Mouse (Mus musculus) heart, adult 2 months (tissue): ENCODE data around the gene Lypd6b. TPM values are rescaled to one million over a fixed set of nuclear protein-coding genes. Genes with fewer than 3 reads are reported as not detected.

ENCODE experiments used
- DNase-seq, 2 experiments: peaks; one replicate each; pipeline ENCODE4 v3.0.0; 2021
- H3K27ac ChIP-seq: fragments of 200-600 bp; 2 replicates; pipeline ENCODE4 v1.8.1; 2022
- H3K27me3 ChIP-seq: fragments of 200-500 bp; 2 replicates; pipeline ENCODE4 v1.6.1; 2012; ENCODE audit warnings: mild to moderate bottlenecking, low read length, inconsistent platforms, mixed read lengths; ENCODE audit not compliant: control insufficient read depth, insufficient read depth
- H3K36me3 ChIP-seq: fragments of 200-500 bp; 2 replicates; pipeline ENCODE4 v1.6.1; 2012; ENCODE audit warnings: low read length, inconsistent platforms; ENCODE audit not compliant: control insufficient read depth, insufficient read depth
- H3K4me1 ChIP-seq: fragments of 200-500 bp; 2 replicates; pipeline ENCODE4 v1.6.1; 2011; ENCODE audit warnings: low read length; ENCODE audit not compliant: control insufficient read depth, insufficient read depth
- H3K4me3 ChIP-seq: fragments of 200-600 bp; 2 replicates; pipeline ENCODE4 v1.8.1; 2022
- H3K79me2 ChIP-seq: fragments of 200-500 bp; replicated peaks from 2 replicates; pipeline ENCODE4 v1.6.1; 2012; ENCODE audit warnings: mild to moderate bottlenecking, inconsistent platforms, low read length, moderate library complexity, mixed read lengths; ENCODE audit not compliant: control insufficient read depth, insufficient read depth
- H3K9ac ChIP-seq: fragments of 200-500 bp; 2 replicates; pipeline ENCODE4 v1.6.1; 2012; ENCODE audit warnings: low read depth, mild to moderate bottlenecking, control low read depth, inconsistent platforms, low read length, mixed read lengths
- CTCF ChIP-seq: fragments of 200-600 bp; IDR thresholded peaks from 2 replicates; pipeline ENCODE4 v1.8.1; 2022; ENCODE audit warnings: antibody characterized with exemption, mild to moderate bottlenecking, moderate library complexity
- EP300 ChIP-seq: fragments of 200-500 bp; IDR thresholded peaks from 2 replicates; pipeline ENCODE4 v1.6.1; 2011; ENCODE audit warnings: low read depth, low read length, control low read depth; ENCODE audit not compliant: insufficient read depth
- POLR2A ChIP-seq: fragments of 200-500 bp; IDR thresholded peaks from 2 replicates; pipeline ENCODE4 v1.6.1; 2011; ENCODE audit warnings: mild to moderate bottlenecking, low read depth, low read length, control low read depth; ENCODE audit not compliant: insufficient read depth
- WGBS: fragments of 180-500 bp; shearing (Covaris S2); methylation state at CpG from one replicate; pipeline ENCODE4 v1.1.7; 2018; 5-methylcytosine and 5-hydroxymethylcytosine counted together
- intact Hi-C: fragments of 180-260 bp; cut with DNase I; formaldehyde crosslinking; loops from one replicate; pipeline ENCODE4 v1.15.1; 2025
- polyA plus RNA-seq: library from polyadenylated mRNA; depleted of rRNA; stranded (reverse); fragments of >200 nt; gene quantifications from 2 replicates; pipeline ENCODE4 v1.2.3, GENCODE M21; 2012
- total RNA-seq, 2 experiments: library from RNA; stranded (reverse); gene quantifications; 2 replicates each; pipeline ENCODE4 v1.2.3; 2021

The Lypd6b gene
- total and polyA plus RNA-seq, 3 experiments: 0.10 to 0.25 TPM; not detected in 1

DNA sequence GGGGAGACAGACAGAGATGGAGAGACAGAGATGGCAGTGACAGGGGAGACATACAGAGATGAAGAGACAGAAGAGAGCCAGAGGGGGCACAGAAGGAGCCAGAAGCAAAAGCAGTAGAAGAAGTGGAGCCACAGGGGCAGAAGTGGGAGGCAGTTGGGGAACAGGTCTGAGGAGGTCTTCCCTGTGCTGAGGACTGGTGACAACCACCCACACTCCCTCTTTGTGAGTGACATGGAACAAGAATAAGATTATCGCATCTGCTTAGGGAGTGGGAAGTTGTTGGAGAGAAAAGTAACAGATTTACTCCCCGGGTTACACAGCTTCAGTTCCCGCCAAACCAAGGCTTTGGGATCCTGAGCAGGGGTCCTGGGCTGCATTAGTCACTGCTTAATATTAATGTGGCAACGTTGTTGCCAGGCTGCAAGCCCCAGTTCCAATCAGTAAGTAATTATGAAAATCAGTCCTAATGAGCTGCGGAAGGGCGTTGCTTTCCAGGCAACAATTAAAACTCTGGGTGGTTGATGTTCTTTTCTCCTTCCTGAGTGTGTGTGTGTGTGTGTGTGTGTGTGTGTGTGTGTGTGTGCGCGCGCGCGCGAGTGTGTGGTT, 50.1 kb downstream of the Lypd6b start:
- no peak overlapping the region for H3K9ac ChIP-seq
- H3K36me3 ChIP-seq: no peaks in the 10 kb centered on the region
- intact Hi-C loops: no loop called here
- H3K79me2 ChIP-seq: no peaks in the 10 kb centered on the region
- no peak overlapping the region for H3K27ac ChIP-seq
- no peaks in the 10 kb centered on the region for H3K4me1 ChIP-seq
- DNase-seq: no peak
- TF ChIP-seq POLR2A (no peak), EP300 (no peak), CTCF (no peak)
- no peak overlapping the region for H3K4me3 ChIP-seq
- 66% methylated on average over 10 of the region's 12 CpGs for WGBS
- H3K27me3 ChIP-seq: no peaks in the 10 kb centered on the region

DNA sequence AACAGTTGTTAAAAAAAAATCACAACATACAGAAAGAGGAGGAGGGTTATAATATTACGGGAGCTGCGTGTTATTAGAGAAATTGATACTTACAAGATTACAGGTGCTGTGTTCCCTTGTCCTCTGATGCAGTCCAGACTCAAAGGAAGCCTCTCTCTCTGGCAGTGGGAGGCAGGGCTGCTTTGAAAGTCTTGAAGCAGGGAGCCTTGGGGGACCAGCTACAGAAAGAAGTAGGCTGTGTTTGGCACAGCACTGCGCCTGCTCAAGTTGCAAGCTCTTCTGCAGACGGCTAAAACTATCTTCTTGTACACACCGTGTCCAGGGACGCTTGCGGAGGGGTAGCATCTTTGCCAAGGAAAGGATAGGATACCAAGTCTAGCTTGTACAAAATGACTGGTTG, 51.1 kb downstream of the Lypd6b start:
- no peaks in the 10 kb centered on the region for H3K27me3 ChIP-seq
- H3K4me3 ChIP-seq: no peak overlapping the region
- H3K79me2 ChIP-seq: no peaks in the 10 kb centered on the region
- TF ChIP-seq CTCF (no peak), EP300 (no peak), POLR2A (no peak)
- intact Hi-C loops: no loop called here
- no peak for DNase-seq
- H3K9ac ChIP-seq: no peak overlapping the region
- 77% methylated on average over 7 of the region's 7 CpGs for WGBS
- H3K4me1 ChIP-seq: no peaks in the 10 kb centered on the region
- no peak overlapping the region for H3K27ac ChIP-seq
- no peaks in the 10 kb centered on the region for H3K36me3 ChIP-seq

DNA sequence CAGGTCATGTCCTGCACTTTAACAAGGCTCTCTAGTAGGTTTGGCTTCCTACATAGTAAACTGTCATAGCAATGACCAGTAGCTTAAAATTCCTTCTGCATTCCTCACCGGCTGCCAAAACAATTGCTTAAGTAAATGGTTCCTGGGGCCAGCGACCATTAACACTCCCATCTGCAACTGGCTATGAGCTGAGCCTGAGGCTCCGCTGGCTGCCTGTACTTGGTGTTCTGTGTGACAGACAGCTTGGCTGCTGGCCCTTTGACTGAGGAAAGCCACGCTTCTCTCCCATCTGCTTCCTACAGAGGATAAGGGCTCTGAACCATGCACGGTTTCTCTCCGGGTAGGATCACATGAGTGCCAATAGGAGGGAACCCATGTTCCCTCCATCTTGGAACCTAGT, 53.1 kb downstream of the Lypd6b start:
- peak; percentile 36 to 65 for DNase-seq
- H3K27ac ChIP-seq: no peak overlapping the region
- H3K79me2 ChIP-seq: no peaks in the 10 kb centered on the region
- 25% methylated on average over 6 of the region's 6 CpGs for WGBS
- H3K36me3 ChIP-seq: no peaks in the 10 kb centered on the region
- TF ChIP-seq CTCF (no peak), POLR2A (no peak), EP300 (no peak)
- H3K4me3 ChIP-seq: no peak overlapping the region
- H3K27me3 ChIP-seq: no peaks in the 10 kb centered on the region
- H3K9ac ChIP-seq: no peak overlapping the region
- intact Hi-C loops: no loop called here
- no peaks in the 10 kb centered on the region for H3K4me1 ChIP-seq

DNA sequence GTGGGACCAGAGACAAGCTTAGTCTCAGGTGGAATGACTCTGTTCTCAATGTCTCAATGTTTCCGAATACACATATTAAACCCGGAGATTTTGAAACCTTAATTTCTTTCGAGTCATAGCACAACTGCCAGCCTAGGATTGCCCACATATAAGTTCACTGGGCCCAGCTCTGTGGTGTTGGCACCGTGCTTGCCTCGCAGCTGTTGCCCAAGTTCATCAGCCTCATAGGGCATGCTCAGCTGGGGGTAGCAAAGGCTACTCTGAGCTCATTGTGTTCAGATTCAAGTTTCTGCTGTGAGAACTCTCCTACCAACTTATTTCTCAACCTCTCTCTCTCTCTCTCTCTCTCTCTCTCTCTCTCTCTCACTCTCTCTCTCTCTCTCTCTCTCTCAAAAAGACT, 53.6 kb downstream of the Lypd6b start:
- Histone ChIP-seq H3K9ac (no peak overlapping the region), H3K79me2 (no peaks in the 10 kb centered on the region), H3K4me3 (no peak overlapping the region), H3K36me3 (no peaks in the 10 kb centered on the region), H3K27me3 (no peaks in the 10 kb centered on the region), H3K4me1 (no peaks in the 10 kb centered on the region), H3K27ac (no peak overlapping the region)
- TF ChIP-seq CTCF: no peak
- no peak for TF ChIP-seq POLR2A
- no peak for TF ChIP-seq EP300
- intact Hi-C loops: no loop called here
- DNase-seq: no peak
- WGBS: 87% methylated on average over 5 of the region's 5 CpGs

DNA sequence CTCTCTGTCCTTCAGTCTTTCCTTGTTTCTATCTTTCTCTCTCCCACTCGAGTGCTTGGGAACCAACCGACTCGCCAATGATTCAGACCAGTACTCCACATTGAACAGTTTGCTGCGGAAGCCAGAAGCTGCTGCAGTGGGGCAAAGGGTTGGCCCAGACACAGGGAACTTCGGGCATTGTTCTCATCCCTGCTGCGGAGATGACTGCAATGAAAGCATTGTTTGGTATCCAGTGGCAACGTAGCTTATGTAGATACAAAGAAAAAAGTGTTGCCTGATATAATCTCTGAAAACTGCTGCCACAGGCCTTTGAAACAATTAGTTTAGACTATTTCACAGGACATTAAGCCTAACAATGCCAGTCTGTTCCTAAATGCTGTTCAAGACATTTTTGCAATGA, 57.6 kb downstream of the Lypd6b start:
- Histone ChIP-seq H3K9ac (no peak overlapping the region), H3K79me2 (no peaks in the 10 kb centered on the region), H3K27me3 (no peaks in the 10 kb centered on the region), H3K4me3 (no peak overlapping the region), H3K4me1 (no peaks in the 10 kb centered on the region), H3K36me3 (no peaks in the 10 kb centered on the region), H3K27ac (no peak overlapping the region)
- intact Hi-C loops: no loop called here
- no peak for DNase-seq
- WGBS: 64% methylated on average over 7 of the region's 7 CpGs
- TF ChIP-seq CTCF (no peak), EP300 (no peak), POLR2A (no peak)

DNA sequence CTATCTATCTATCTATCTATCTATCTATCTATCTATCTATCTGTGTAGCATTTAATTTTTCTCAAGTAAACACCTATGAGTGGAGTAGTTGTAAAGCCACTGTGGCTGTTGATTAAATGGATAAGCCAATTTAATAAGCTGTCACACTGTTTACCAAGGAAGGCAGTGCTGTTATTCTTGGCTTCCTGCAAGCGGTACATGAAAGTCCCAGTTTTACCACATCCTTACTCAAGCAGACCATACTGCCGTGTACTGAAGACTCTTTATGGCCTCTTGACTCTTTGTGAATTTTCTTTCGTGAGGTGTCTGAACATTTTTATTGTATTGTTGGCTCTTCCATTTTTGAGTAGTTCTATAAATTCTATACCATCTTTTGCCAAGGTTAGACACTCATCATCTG, 58.6 kb downstream of the Lypd6b start:
- Histone ChIP-seq H3K4me1 (no peaks in the 10 kb centered on the region), H3K27me3 (no peaks in the 10 kb centered on the region), H3K27ac (no peak overlapping the region), H3K4me3 (no peak overlapping the region), H3K36me3 (no peaks in the 10 kb centered on the region), H3K9ac (no peak overlapping the region), H3K79me2 (no peaks in the 10 kb centered on the region)
- TF ChIP-seq EP300 (no peak), CTCF (no peak), POLR2A (no peak)
- 63% methylated on average over 3 of the region's 3 CpGs for WGBS
- no peak for DNase-seq
- intact Hi-C loops: no loop called here
